Mouse (Mus musculus) forebrain, embryonic 16.5 days (tissue): ENCODE results near the gene Bach2. TPM values are rescaled to one million over a fixed set of nuclear protein-coding genes. Genes with fewer than 3 reads are reported as not detected.

Experiments
- ATAC-seq: fragments of 200-750 bp; cut with Nextera tagmentation; 2 replicates; pipeline ENCODE4 v1.8.0; 2017; ENCODE audit warnings: mild to moderate bottlenecking, moderate library complexity
- H3K27ac ChIP-seq: fragments of 300-500 bp; sonication (generic); 2 replicates; pipeline ENCODE4 v1.5.1; 2014; ENCODE audit warnings: low read length, control low read depth
- H3K27me3 ChIP-seq: fragments of 300-500 bp; sonication (generic); replicated peaks from 2 replicates; pipeline ENCODE4 v1.6.1; 2014; ENCODE audit warnings: low read length; ENCODE audit not compliant: control insufficient read depth, insufficient read depth
- H3K36me3 ChIP-seq: fragments of 300-500 bp; sonication (generic); 2 replicates; pipeline ENCODE4 v1.6.1; 2014; ENCODE audit not compliant: control insufficient read depth, insufficient read depth
- H3K4me1 ChIP-seq: fragments of 300-500 bp; sonication (generic); replicated peaks from 2 replicates; pipeline ENCODE4 v1.6.1; 2014; ENCODE audit warnings: low read length; ENCODE audit not compliant: control insufficient read depth, insufficient read depth
- H3K4me2 ChIP-seq: fragments of 300-500 bp; sonication (generic); 2 replicates; pipeline ENCODE4 v1.6.1; 2014; ENCODE audit warnings: mild to moderate bottlenecking, low read length, control low read depth
- H3K4me3 ChIP-seq: fragments of 300-500 bp; sonication (generic); replicated peaks from 2 replicates; pipeline ENCODE4 v1.5.1; 2014; ENCODE audit warnings: mild to moderate bottlenecking, low read length, control low read depth
- H3K9ac ChIP-seq: fragments of 300-500 bp; sonication (generic); replicated peaks from 2 replicates; pipeline ENCODE4 v1.6.1; 2014; ENCODE audit warnings: low read depth, low read length, control low read depth
- H3K9me3 ChIP-seq: fragments of 300-500 bp; sonication (generic); 2 replicates; pipeline ENCODE4 v1.6.1; 2016; ENCODE audit warnings: low read length; ENCODE audit not compliant: control insufficient read depth
- WGBS: fragments of 180-500 bp; shearing (Covaris S2); extraction: QIAGEN DNeasy Blood & Tissue Kit; methylation state at CpG from one replicate; pipeline ENCODE4 v1.1.7; 2014; 5-methylcytosine and 5-hydroxymethylcytosine counted together
- polyA plus RNA-seq: library from polyadenylated mRNA; unstranded; fragments of >200 nt; fragmentation: Nextera tagmentation; extraction: Ambion mirVana; gene quantifications from 2 replicates; pipeline ENCODE4 v1.2.1, GENCODE M21; 2015

Gene Bach2
- polyA plus RNA-seq, 1 experiment from 2014 or later, result 33.3 TPM

DNA sequence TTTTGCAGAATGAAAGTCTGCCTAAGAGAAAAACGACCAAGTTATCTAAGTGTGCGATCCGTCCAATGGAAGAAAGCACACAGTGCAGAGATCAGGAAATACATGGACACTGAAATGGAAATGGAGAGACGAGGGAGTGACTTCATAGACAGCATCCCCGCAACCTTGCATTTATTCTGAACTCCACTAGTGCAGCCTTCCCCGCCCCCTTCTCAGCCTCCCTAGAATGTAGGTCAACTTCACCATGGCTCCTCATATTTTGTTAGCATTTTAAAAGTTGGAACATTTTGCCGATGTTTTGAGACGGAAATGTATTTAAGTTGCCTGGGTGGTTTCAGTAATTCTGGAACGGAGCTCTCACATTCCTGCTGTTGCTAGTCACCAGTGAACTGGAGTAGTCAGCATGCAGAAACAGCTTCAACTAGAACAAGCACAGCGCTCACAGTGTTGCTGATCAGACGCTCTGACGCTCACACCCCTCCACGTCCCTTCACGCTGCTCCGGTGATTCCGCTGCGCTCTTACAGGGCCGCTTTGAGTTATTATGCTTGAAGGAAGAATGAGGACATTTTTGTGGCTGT is 66.5 kb downstream of the Bach2 start:
- Histone ChIP-seq H3K4me3 (no peak overlapping the region), H3K27me3 (no peaks in the 10 kb centered on the region), H3K36me3 (no peaks in the 10 kb centered on the region), H3K9me3 (no peaks in the 10 kb centered on the region), H3K27ac (peak overlapping the region; percentile 94), H3K4me2 (peak overlapping the region; percentile 42), H3K4me1 (peaks cover 50% of the 10 kb centered on the region), H3K9ac (no peak overlapping the region)
- WGBS, result 40% methylated on average over 18 of the region's 18 CpGs
- ATAC-seq, result no peak

DNA sequence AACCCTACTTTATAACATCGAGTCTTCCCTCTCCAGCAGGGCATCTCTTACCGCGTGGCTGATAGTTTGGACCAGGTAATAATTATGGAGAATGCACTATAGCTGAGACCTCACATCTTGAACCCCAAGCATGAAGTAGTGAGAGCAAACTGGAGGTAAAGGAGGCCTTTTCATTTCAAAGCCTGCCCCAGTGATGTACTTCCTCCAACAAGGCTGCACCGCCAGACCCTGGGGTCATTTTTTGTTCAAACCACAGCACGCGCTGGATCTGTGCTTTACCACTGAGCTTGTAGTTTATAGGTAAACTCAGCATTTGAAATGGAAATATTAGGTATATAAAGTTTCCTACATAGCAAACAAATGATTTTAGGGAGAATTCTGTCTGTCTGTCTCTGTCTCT is 67.1 kb downstream of the Bach2 start:
- H3K4me3 ChIP-seq, result no peak overlapping the region
- H3K36me3 ChIP-seq, result no peaks in the 10 kb centered on the region
- no peak for ATAC-seq
- H3K27me3 ChIP-seq, result no peaks in the 10 kb centered on the region
- WGBS, result 81% methylated on average over 6 of the region's 6 CpGs
- H3K4me1 ChIP-seq, result peaks cover 50% of the 10 kb centered on the region
- H3K4me2 ChIP-seq, result no peak overlapping the region; the same call in 1 of the 2 replicates
- H3K9me3 ChIP-seq, result no peaks in the 10 kb centered on the region
- H3K9ac ChIP-seq, result no peak overlapping the region
- no peak overlapping the region; the same call in 1 of the 2 replicates for H3K27ac ChIP-seq

DNA sequence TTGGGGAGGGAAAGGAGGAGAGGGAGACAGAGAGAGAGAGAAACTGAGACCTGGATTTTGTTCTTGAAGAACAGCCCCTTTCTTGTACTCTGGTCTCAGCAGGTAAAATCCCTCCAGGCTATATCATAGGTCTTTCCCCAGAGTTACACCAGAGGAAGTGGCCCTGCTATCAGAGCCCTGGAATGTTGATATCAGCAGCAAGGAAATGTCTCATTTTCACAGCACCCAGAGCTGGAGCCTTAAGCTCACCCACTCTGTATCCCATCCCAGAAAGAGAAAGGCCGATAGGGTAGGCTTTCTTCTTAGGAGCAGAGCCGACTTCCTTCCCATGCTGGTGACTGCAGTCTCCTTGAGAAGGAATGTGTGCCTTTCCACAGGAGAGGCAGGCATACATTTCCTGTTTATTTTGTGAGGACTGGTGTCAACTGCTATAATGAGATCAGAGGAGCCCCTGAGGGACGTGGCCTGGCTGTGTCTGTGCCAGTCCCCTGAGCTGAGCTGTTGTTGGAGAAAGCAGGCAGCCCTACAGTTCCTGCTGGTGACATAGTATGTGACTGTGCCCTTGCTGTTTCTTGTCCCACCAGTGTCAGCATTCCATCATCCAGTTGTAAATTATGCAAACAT is 67.7 kb downstream of the Bach2 start:
- no peaks in the 10 kb centered on the region for H3K27me3 ChIP-seq
- no peak overlapping the region for H3K27ac ChIP-seq
- H3K4me3 ChIP-seq, result no peak overlapping the region
- no peak for ATAC-seq
- H3K4me2 ChIP-seq, result no peak overlapping the region
- H3K9ac ChIP-seq, result no peak overlapping the region
- H3K9me3 ChIP-seq, result no peaks in the 10 kb centered on the region
- peaks cover 49% of the 10 kb centered on the region for H3K4me1 ChIP-seq
- 53% methylated on average over 3 of the region's 3 CpGs for WGBS
- H3K36me3 ChIP-seq, result no peaks in the 10 kb centered on the region

DNA sequence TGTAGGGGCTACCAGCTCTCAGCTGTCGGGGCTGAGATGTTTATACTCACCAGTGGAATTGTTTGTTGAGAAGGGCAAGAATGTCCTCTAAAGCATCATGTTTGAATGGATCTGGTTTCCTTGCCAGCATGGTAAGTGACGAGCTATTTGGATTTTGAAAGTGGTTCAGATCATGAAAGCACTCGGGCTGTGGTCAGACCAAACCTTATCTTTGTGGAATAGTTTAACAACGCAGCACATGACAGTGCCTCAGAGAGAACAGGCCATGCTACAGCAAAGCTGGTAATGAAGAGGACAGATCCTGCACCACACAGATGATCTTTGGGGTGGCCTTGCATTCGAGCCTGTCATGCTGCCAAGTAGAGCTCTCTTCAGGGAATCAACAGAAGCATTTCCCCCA is 68.6 kb downstream of the Bach2 start:
- Histone ChIP-seq H3K9ac (no peak overlapping the region), H3K4me1 (peaks cover 43% of the 10 kb centered on the region), H3K36me3 (no peaks in the 10 kb centered on the region), H3K4me2 (no peak overlapping the region), H3K27ac (no peak overlapping the region), H3K9me3 (no peaks in the 10 kb centered on the region), H3K4me3 (no peak overlapping the region), H3K27me3 (no peaks in the 10 kb centered on the region)
- ATAC-seq, result no peak
- 77% methylated on average over 5 of the region's 5 CpGs for whole genome bisulfite sequencing

DNA sequence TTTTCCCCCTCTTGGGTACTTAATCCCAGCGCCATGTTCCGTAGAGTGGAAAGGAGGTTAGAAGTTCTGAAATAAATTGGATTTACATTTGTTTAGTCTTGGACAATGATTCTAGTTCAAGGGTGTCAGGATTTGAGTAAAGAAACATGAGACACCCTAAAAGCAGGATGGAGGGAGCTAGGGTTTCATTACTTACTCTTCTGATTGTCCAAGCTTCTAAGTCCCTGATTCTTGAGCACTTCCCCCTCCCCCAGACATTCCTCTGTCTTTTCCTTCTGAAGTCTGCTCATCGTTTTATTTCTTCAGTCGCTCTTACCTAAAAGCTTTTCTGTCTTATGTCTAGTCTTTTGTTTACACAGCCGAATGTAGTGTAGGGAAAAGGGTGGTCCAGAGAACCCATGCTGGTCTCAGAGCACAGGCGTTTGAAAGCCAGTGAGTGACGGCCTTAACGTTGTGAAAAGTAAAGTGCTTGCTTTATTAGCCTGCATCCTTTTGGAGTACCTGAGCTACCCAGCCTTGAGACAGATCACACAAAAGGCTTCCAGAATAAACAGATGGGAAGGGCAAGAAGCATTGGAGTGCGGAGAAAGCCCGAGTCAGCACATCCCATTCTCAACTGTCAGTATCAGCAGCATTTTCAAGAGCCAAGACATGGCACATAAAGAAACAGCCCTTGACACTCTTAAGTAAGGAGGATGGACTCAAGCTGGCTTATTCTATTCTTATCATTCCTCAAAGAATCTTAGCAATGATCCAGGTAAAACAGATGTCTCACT is 73.8 kb downstream of the Bach2 start:
- no peak overlapping the region for H3K4me2 ChIP-seq
- H3K4me3 ChIP-seq, result no peak overlapping the region
- 54% methylated on average over 10 of the region's 10 CpGs for WGBS
- H3K27ac ChIP-seq, result no peak overlapping the region; the same call in 1 of the 2 replicates
- no peaks in the 10 kb centered on the region for H3K27me3 ChIP-seq
- peaks cover 5% of the 10 kb centered on the region for H3K36me3 ChIP-seq
- no peak overlapping the region for H3K9ac ChIP-seq
- H3K4me1 ChIP-seq, result peaks cover 13% of the 10 kb centered on the region
- H3K9me3 ChIP-seq, result peaks cover 3% of the 10 kb centered on the region; the same call in 1 of the 2 replicates
- no peak for ATAC-seq

DNA sequence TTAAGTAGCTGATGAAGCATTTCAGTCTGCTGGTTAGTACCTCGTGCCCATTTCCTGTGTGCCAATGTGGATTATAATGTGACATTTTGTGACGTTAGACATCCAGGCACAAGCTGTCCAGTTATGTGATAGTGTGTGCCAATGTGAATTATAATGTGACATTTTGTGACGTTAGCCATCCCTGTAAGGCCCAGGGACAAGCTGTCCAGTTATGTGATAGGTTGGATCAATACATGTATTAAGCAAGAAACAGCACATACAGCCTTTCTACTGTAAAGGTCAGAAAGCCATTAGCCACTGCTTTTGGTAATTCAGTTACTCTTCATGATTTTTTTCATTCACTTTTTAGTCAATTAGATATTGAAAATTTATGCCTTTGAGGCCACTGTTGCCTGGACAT is 76.3 kb downstream of the Bach2 start:
- WGBS, result 73% methylated on average over 3 of the region's 3 CpGs
- Histone ChIP-seq H3K27ac (no peak overlapping the region), H3K36me3 (peaks cover 13% of the 10 kb centered on the region)

DNA sequence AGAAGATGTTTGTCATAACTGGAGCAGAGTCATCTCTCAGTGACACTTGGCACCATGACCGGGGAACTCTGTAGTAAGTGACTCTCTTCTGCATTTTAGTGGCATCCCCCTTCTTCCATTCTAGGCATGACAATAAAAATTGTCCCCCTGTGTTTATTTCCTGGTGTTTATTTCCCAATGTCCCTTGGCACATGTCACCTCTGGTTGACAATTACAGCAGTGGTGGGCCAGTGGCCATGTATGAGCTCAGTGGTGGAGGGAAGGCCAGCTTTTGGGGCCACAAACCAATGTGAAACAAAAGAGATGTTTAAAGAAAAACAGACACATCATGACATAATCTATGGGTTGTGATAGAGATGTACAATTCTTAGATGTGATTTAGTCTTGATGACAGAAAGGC is 80.0 kb downstream of the Bach2 start:
- Histone ChIP-seq H3K4me3 (no peak overlapping the region), H3K4me1 (peaks cover 1% of the 10 kb centered on the region; the same call in 1 of the 2 replicates), H3K9ac (no peak overlapping the region), H3K9me3 (peaks cover 9% of the 10 kb centered on the region), H3K27me3 (no peaks in the 10 kb centered on the region), H3K36me3 (peaks cover 13% of the 10 kb centered on the region), H3K27ac (no peak overlapping the region), H3K4me2 (no peak overlapping the region)
- WGBS, result 97% methylated on average over 1 of the region's 1 CpGs
- ATAC-seq, result no peak

More for the DNA sequence above, 76.3 kb downstream of the Bach2 start:
- Histone ChIP-seq H3K9ac (no peak overlapping the region), H3K4me3 (no peak overlapping the region), H3K4me2 (no peak overlapping the region), H3K9me3 (peaks cover 7% of the 10 kb centered on the region), H3K27me3 (no peaks in the 10 kb centered on the region), H3K4me1 (peaks cover 13% of the 10 kb centered on the region)
- no peak for ATAC-seq

DNA sequence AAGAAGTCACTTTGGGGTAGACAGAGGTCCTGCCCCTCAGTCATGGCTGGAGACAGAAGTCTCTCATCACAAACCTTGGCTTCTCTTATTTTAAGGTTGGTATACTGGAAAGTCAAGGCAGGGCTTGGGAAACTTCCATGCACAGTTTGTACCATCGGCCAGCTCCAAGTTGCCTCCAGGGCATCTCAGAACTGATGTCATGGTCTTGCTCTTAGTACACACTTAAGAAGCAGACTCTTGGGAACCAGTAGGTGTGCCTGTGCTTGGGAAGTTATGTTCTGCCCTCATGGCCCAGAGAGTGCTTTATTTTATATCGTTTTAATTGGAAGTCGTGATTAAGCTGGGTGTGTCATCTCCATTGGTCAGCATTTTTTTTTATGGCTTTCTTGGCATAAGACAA is 80.7 kb downstream of the Bach2 start:
- ATAC-seq, result no peak
- Histone ChIP-seq H3K4me1 (peaks cover 1% of the 10 kb centered on the region), H3K27ac (no peak overlapping the region), H3K4me2 (no peak overlapping the region), H3K4me3 (no peak overlapping the region), H3K9ac (no peak overlapping the region), H3K27me3 (no peaks in the 10 kb centered on the region), H3K9me3 (peaks cover 9% of the 10 kb centered on the region), H3K36me3 (peaks cover 13% of the 10 kb centered on the region)
- 86% methylated on average over 3 of the region's 3 CpGs for WGBS

DNA sequence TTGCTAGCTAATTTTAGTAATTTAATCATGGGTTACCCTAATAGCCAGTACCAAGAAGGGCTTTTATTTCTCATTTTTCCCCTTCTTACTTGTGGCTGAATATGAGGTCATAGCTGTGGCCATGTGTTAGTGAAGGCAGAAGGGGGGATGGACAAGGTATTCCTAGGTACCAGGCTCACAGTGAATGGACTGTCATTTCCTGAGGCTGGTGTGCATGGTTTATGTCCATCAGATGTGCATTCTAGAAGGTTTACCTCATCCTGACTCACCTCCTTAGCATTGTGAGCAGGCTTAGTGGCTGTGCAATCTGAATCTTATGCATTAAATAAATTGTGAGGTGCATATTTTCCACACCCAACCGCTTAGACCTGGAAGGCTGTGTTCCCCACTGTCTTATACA is 81.4 kb downstream of the Bach2 start:
- peaks cover 13% of the 10 kb centered on the region for H3K36me3 ChIP-seq
- no peaks in the 10 kb centered on the region for H3K27me3 ChIP-seq
- no peak for ATAC-seq
- H3K27ac ChIP-seq, result no peak overlapping the region
- WGBS, result 87% methylated on average over 1 of the region's 1 CpGs
- peaks cover 9% of the 10 kb centered on the region for H3K9me3 ChIP-seq
- H3K4me1 ChIP-seq, result peaks cover 7% of the 10 kb centered on the region
- no peak overlapping the region for H3K4me3 ChIP-seq
- no peak overlapping the region for H3K4me2 ChIP-seq
- no peak overlapping the region for H3K9ac ChIP-seq
